Mouse (Mus musculus) layer of hippocampus, postnatal 36 days (tissue): ENCODE results near the gene Ran. TPM values are rescaled to one million over a fixed set of nuclear protein-coding genes. Genes with fewer than 3 reads are reported as not detected.
"Not testable (repeated sequence)": the region's sequence is repeated elsewhere in the genome, so short reads cannot be mapped to it uniquely, and the experiment has no call there.

ENCODE experiments used
- DNase-seq, 2 experiments: peaks; one replicate each; pipeline ENCODE4 v3.0.0; 2022
- total RNA-seq, 2 experiments: library from RNA; stranded (reverse); gene quantifications; 2 replicates each; pipeline ENCODE4 v1.2.3; 2021

Ran gene
- 100 to 1,000 TPM; 166 to 174 TPM for total RNA-seq

- DNase-seq = peak; percentile 94
Observed at GRCm38 (mm10) chr5:129019497-129020299, at the start of gene Ran. TSS of gene Ran (plus strand) at chr5:129020069.

- DNase-seq = no peak
Observed at GRCm38 (mm10) chr5:128970878-128971277, 49.0 kb upstream of the Ran start.

- DNase-seq = peak; percentile 75 to 85
Observed at GRCm38 (mm10) chr5:128971298-128971697, 48.6 kb upstream of the Ran start.

- no peak for DNase-seq
Observed at GRCm38 (mm10) chr5:128976266-128976665, 43.6 kb upstream of the Ran start.

GRCm38 (mm10) chr5:128977466-128977865 lies 42.4 kb upstream of the Ran start:
- DNase-seq = not testable (repeated sequence)

GRCm38 (mm10) chr5:128978957-128979356 lies 40.9 kb upstream of the Ran start:
- no peak for DNase-seq

GRCm38 (mm10) chr5:128980857-128981256 lies 39.0 kb upstream of the Ran start:
- DNase-seq = no peak

GRCm38 (mm10) chr5:128981607-128982006 lies 38.3 kb upstream of the Ran start:
- DNase-seq = peak in 1 of 2 experiments; percentile 50

- DNase-seq = no peak
Observed at GRCm38 (mm10) chr5:128984536-128984935, 35.3 kb upstream of the Ran start.

- DNase-seq = no peak
Observed at GRCm38 (mm10) chr5:128985946-128986345, 33.9 kb upstream of the Ran start.

- no peak for DNase-seq
Observed at GRCm38 (mm10) chr5:128987141-128987954, 32.5 kb upstream of the Ran start.

GRCm38 (mm10) chr5:129000706-129001468 lies 19.0 kb upstream of the Ran start:
- no peak for DNase-seq

- no peak for DNase-seq
Observed at GRCm38 (mm10) chr5:129002571-129003011, 17.3 kb upstream of the Ran start.

GRCm38 (mm10) chr5:129005416-129005815 lies 14.5 kb upstream of the Ran start:
- no peak for DNase-seq

- DNase-seq = no peak
Observed at GRCm38 (mm10) chr5:129006031-129006788, 13.7 kb upstream of the Ran start.

GRCm38 (mm10) chr5:129007105-129007957 lies 12.5 kb upstream of the Ran start:
- no peak for DNase-seq

- DNase-seq = no peak
Observed at GRCm38 (mm10) chr5:129008008-129008407, 11.9 kb upstream of the Ran start.

- DNase-seq = peak; percentile 91 to 92
Observed at GRCm38 (mm10) chr5:129008412-129008826, 11.4 kb upstream of the Ran start, which contains the start of gene Stx2. TSS of gene Stx2 (minus strand) at chr5:129008574.

GRCm38 (mm10) chr5:129009577-129009976 lies 10.3 kb upstream of the Ran start:
- DNase-seq = no peak

GRCm38 (mm10) chr5:129010937-129011336 lies 8.9 kb upstream of the Ran start:
- DNase-seq = no peak

GRCm38 (mm10) chr5:129015020-129015419 lies 4.8 kb upstream of the Ran start:
- no peak for DNase-seq
